Mouse (Mus musculus) monocyte, adult 2 months (primary cell): ENCODE measurements around the gene Nrip1.

ENCODE experiments used
- DNase-seq, 2 experiments: peaks; one replicate each; pipeline ENCODE4 v3.0.0; 2022; ENCODE audit warnings: low spot score in 2 of 2, low read depth in 1 of 2

Gene Nrip1

GRCm38 (mm10) chr16:76289495-76289894 lies 84.1 kb downstream of the Nrip1 start:
- DNase-seq = no peak

GRCm38 (mm10) chr16:76283796-76284195 lies 89.8 kb downstream of the Nrip1 start:
- DNase-seq = no peak

GRCm38 (mm10) chr16:76281850-76282249 lies 91.8 kb downstream of the Nrip1 start:
- no peak for DNase-seq

GRCm38 (mm10) chr16:76280365-76280764 lies 93.3 kb downstream of the Nrip1 start:
- DNase-seq = no peak

GRCm38 (mm10) chr16:76276271-76276670 lies 97.4 kb downstream of the Nrip1 start:
- DNase-seq = no peak

- DNase-seq = no peak
Measured at GRCm38 (mm10) chr16:76275584-76275983, 98.0 kb downstream of the Nrip1 start.

- no peak for DNase-seq
Measured at GRCm38 (mm10) chr16:76275166-76275565, 98.5 kb downstream of the Nrip1 start.

GRCm38 (mm10) chr16:76266635-76267268 lies 106.9 kb downstream of the Nrip1 start:
- DNase-seq = no peak

- no peak for DNase-seq
Measured at GRCm38 (mm10) chr16:76265874-76266273, 107.8 kb downstream of the Nrip1 start.

GRCm38 (mm10) chr16:76265301-76265700 lies 108.3 kb downstream of the Nrip1 start:
- DNase-seq = no peak

- no peak for DNase-seq
Measured at GRCm38 (mm10) chr16:76263393-76263792, 110.2 kb downstream of the Nrip1 start.

- no peak for DNase-seq
Measured at GRCm38 (mm10) chr16:76260296-76260695, 113.3 kb downstream of the Nrip1 start.

GRCm38 (mm10) chr16:76251826-76252225 lies 121.8 kb downstream of the Nrip1 start:
- DNase-seq = no peak

GRCm38 (mm10) chr16:76249345-76250091 lies 124.1 kb downstream of the Nrip1 start:
- DNase-seq = no peak

- DNase-seq = no peak
Measured at GRCm38 (mm10) chr16:76242850-76243249, 130.8 kb downstream of the Nrip1 start.

GRCm38 (mm10) chr16:76241266-76241665 lies 132.4 kb downstream of the Nrip1 start:
- no peak for DNase-seq

- no peak for DNase-seq
Measured at GRCm38 (mm10) chr16:76239353-76239752, 134.3 kb downstream of the Nrip1 start.

GRCm38 (mm10) chr16:76238784-76239183 lies 134.8 kb downstream of the Nrip1 start:
- no peak for DNase-seq
